Mouse (Mus musculus) retina, adult 2 months (tissue): Measurements from ENCODE around the gene Lif.
A peak's percentile ranks its signal among the peaks of the same experiment; 100 is the strongest.

Experiments used
- DNase-seq: peaks from one replicate; pipeline ENCODE4 v3.0.0-alpha.2; 2012; ENCODE audit warnings: low read depth, low spot score

The Lif gene

GRCm38 (mm10) chr11:4256846-4257607, at the start of gene Lif:
Lif (plus strand) TSS chr11:4257557.
- no peak for DNase-seq

GRCm38 (mm10) chr11:4207655-4208054, 49.7 kb upstream of the Lif start:
- DNase-seq = no peak

- DNase-seq = no peak
Observed at GRCm38 (mm10) chr11:4209556-4209955, 47.8 kb upstream of the Lif start.

GRCm38 (mm10) chr11:4210786-4211185, 46.6 kb upstream of the Lif start:
- no peak for DNase-seq

- no peak for DNase-seq
Observed at GRCm38 (mm10) chr11:4213107-4213506, 44.2 kb upstream of the Lif start.

GRCm38 (mm10) chr11:4214572-4214971, 42.8 kb upstream of the Lif start:
- no peak for DNase-seq

- no peak for DNase-seq
Observed at GRCm38 (mm10) chr11:4215061-4215460, 42.3 kb upstream of the Lif start.

- no peak for DNase-seq
Observed at GRCm38 (mm10) chr11:4216248-4217000, 40.9 kb upstream of the Lif start.

- DNase-seq = peak; percentile 16
Observed at GRCm38 (mm10) chr11:4217914-4218629, 39.3 kb upstream of the Lif start, which contains the start of gene Castor1. Castor1 (plus strand) TSS chr11:4218225.

- no peak for DNase-seq
Observed at GRCm38 (mm10) chr11:4218637-4219036, 38.7 kb upstream of the Lif start.

- peak; percentile 37 for DNase-seq
Observed at GRCm38 (mm10) chr11:4219317-4219751, 38.0 kb upstream of the Lif start.

GRCm38 (mm10) chr11:4219908-4220307, 37.4 kb upstream of the Lif start:
- no peak for DNase-seq

GRCm38 (mm10) chr11:4220443-4221400, 36.6 kb upstream of the Lif start:
- DNase-seq = peak; percentile 20

GRCm38 (mm10) chr11:4222046-4222950, 35.1 kb upstream of the Lif start:
- no peak for DNase-seq

GRCm38 (mm10) chr11:4223393-4224188, 33.8 kb upstream of the Lif start:
- no peak for DNase-seq

- no peak for DNase-seq
Observed at GRCm38 (mm10) chr11:4224223-4224622, 33.1 kb upstream of the Lif start.

GRCm38 (mm10) chr11:4226569-4227325, 30.6 kb upstream of the Lif start:
- DNase-seq = no peak

GRCm38 (mm10) chr11:4228463-4228862, 28.9 kb upstream of the Lif start:
- no peak for DNase-seq
